Mouse (Mus musculus) liver, embryonic 14.5 days (tissue): ENCODE measurements around the gene Imp3. TPM values are rescaled to one million over a fixed set of nuclear protein-coding genes. Genes with fewer than 3 reads are reported as not detected.

Experiments
- ATAC-seq: fragments of 200-750 bp; cut with Nextera tagmentation; 2 replicates; pipeline ENCODE4 v1.8.0; 2017; ENCODE audit warnings: moderate number of reproducible peaks, mild to moderate bottlenecking, moderate library complexity; ENCODE audit not compliant: insufficient read depth
- DNase-seq, 3 experiments: peaks; one replicate each; pipeline ENCODE4 v3.0.0-alpha.2; 2012 to 2013; ENCODE audit warnings: low read depth in 3 of 3, low spot score in 3 of 3
- H3K27ac ChIP-seq: fragments of 300-500 bp; sonication (generic); 2 replicates; pipeline ENCODE4 v1.5.1; 2014; ENCODE audit warnings: moderate library complexity, mild to moderate bottlenecking, control low read depth, inconsistent platforms
- H3K27me3 ChIP-seq: fragments of 300-500 bp; sonication (generic); 2 replicates; pipeline ENCODE4 v1.6.1; 2014; ENCODE audit warnings: mild to moderate bottlenecking, low read length, moderate library complexity; ENCODE audit not compliant: control insufficient read depth, insufficient read depth
- H3K36me3 ChIP-seq: fragments of 300-500 bp; sonication (generic); replicated peaks from 2 replicates; pipeline ENCODE4 v1.6.1; 2014; ENCODE audit warnings: low read depth; ENCODE audit not compliant: control insufficient read depth, insufficient read depth
- H3K4me1 ChIP-seq, 2 experiments: fragments of 200-500 bp in 1 of 2; fragments of 300-500 bp in 1 of 2; sonication (generic) in 1 of 2; replicated peaks; 2 replicates each; pipeline ENCODE4 v1.6.1; 2012 to 2014; ENCODE audit warnings: antibody characterized with exemption in 1 of 2, inconsistent platforms in 1 of 2, low read length in 1 of 2; ENCODE audit not compliant: control insufficient read depth in 2 of 2, insufficient read depth in 2 of 2
- H3K4me2 ChIP-seq: fragments of 300-500 bp; sonication (generic); 2 replicates; pipeline ENCODE4 v1.6.1; 2014; ENCODE audit warnings: low read depth, mild to moderate bottlenecking, control low read depth, moderate library complexity
- H3K4me3 ChIP-seq, 2 experiments: fragments of 200-500 bp in 1 of 2; fragments of 300-500 bp in 1 of 2; sonication (generic) in 1 of 2; 2 replicates each; pipeline ENCODE4 v1.5.1; 2012 to 2014; ENCODE audit warnings: low read depth in 2 of 2, low read length in 2 of 2, mild to moderate bottlenecking in 2 of 2, control low read depth in 1 of 2, inconsistent platforms in 1 of 2, moderate library complexity in 1 of 2; ENCODE audit not compliant: insufficient read depth in 1 of 2
- H3K9ac ChIP-seq: fragments of 300-500 bp; sonication (generic); replicated peaks from 2 replicates; pipeline ENCODE4 v1.6.1; 2014; ENCODE audit warnings: mild to moderate bottlenecking, control low read depth, moderate library complexity
- H3K9me3 ChIP-seq: fragments of 300-500 bp; sonication (generic); 2 replicates; pipeline ENCODE4 v1.6.1; 2016; ENCODE audit warnings: low read length, mixed read lengths; ENCODE audit not compliant: control insufficient read depth
- CTCF ChIP-seq: IDR thresholded peaks from 2 replicates; pipeline ENCODE4 v1.5.1; 2016; ENCODE audit warnings: antibody characterized with exemption, low read depth, control low read depth
- EP300 ChIP-seq: IDR thresholded peaks from 2 replicates; pipeline ENCODE4 v1.6.1; 2016; ENCODE audit warnings: antibody characterized with exemption, low read depth
- WGBS: fragments of 180-500 bp; shearing (Covaris S2); extraction: QIAGEN DNeasy Blood & Tissue Kit; methylation state at CpG from one replicate; pipeline ENCODE4 v1.1.7; 2014; ENCODE audit not compliant: insufficient replicate concordance; 5-methylcytosine and 5-hydroxymethylcytosine counted together
- polyA plus RNA-seq, 2 experiments: library from polyadenylated mRNA; depleted of rRNA in 1 of 2; stranded (reverse) in 1 of 2; unstranded in 1 of 2; fragments of >200 nt; fragmentation: Nextera tagmentation in 1 of 2; extraction: Ambion mirVana in 1 of 2; gene quantifications; 2 replicates each; pipeline versions ENCODE4 v1.2.1 to v1.2.3; 2012 to 2014

Gene Imp3
- polyA plus RNA-seq, 2 experiments, result 49.0 to 69.2 TPM

DNA sequence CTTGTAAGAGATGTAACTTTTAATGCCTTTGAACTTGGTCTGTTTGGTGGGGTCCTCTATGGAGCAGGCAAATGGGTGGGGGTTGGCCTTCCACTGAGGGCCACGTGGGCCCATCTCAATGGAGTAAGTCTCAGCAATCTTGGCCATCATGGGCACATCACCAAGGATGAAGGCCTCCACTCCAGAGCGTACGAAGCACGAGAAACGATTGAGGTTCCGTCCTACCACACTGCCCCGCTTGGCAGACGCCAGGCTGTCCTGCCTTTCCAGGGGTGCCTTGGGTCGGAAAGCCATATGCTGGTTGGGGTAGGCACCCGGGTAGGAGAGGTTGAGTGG lies 11.3 kb upstream of the Imp3 start:
- Histone ChIP-seq H3K36me3 (no peaks in the 10 kb centered on the region), H3K4me3 (no peak overlapping the region), H3K4me2 (no peak overlapping the region), H3K27ac (no peak overlapping the region), H3K4me1 (peaks cover 0 to 4% of the 10 kb centered on the region in 2 experiments; a peak in 1 of 4 replicates), H3K9ac (no peak overlapping the region), H3K27me3 (no peaks in the 10 kb centered on the region; the same call in 1 of the 2 replicates), H3K9me3 (no peaks in the 10 kb centered on the region)
- no peak for TF ChIP-seq EP300
- WGBS, result 81% methylated on average over 10 of the region's 10 CpGs
- DNase-seq (no peak), ATAC-seq (no peak)

GRCm38 (mm10) chr9:56926387-56926786 lies 10.9 kb upstream of the Imp3 start:
- ATAC-seq, result no peak
- Histone ChIP-seq H3K27me3 (no peaks in the 10 kb centered on the region; the same call in 1 of the 2 replicates), H3K4me1 (peaks cover 0 to 4% of the 10 kb centered on the region in 2 experiments; a peak in 1 of 4 replicates), H3K4me2 (peak overlapping the region; percentile 85; the same call in 1 of the 2 replicates), H3K9ac (no peak overlapping the region), H3K4me3 (no peak overlapping the region), H3K27ac (no peak overlapping the region), H3K36me3 (no peaks in the 10 kb centered on the region), H3K9me3 (no peaks in the 10 kb centered on the region)
- TF ChIP-seq CTCF (no peak), EP300 (no peak)
- no peak for DNase-seq
- WGBS, result 70% methylated on average over 10 of the region's 10 CpGs

GRCm38 (mm10) chr9:56927191-56928012 lies 9.9 kb upstream of the Imp3 start:
- Histone ChIP-seq H3K27me3 (no peaks in the 10 kb centered on the region; the same call in 1 of the 2 replicates), H3K27ac (no peak overlapping the region), H3K9me3 (no peaks in the 10 kb centered on the region), H3K4me3 (peak overlapping the region; percentile 70 to 72), H3K9ac (peak overlapping the region; percentile 73), H3K4me1 (peaks cover 0 to 4% of the 10 kb centered on the region in 2 experiments; a peak in 1 of 4 replicates), H3K36me3 (no peaks in the 10 kb centered on the region), H3K4me2 (peak overlapping the region; percentile 85)
- ATAC-seq (no peak; the same call in 1 of the 2 replicates), DNase-seq (no peak)
- 3% methylated on average over 35 of the region's 35 CpGs for WGBS
- TF ChIP-seq CTCF, result no peak
- no peak for TF ChIP-seq EP300

DNA sequence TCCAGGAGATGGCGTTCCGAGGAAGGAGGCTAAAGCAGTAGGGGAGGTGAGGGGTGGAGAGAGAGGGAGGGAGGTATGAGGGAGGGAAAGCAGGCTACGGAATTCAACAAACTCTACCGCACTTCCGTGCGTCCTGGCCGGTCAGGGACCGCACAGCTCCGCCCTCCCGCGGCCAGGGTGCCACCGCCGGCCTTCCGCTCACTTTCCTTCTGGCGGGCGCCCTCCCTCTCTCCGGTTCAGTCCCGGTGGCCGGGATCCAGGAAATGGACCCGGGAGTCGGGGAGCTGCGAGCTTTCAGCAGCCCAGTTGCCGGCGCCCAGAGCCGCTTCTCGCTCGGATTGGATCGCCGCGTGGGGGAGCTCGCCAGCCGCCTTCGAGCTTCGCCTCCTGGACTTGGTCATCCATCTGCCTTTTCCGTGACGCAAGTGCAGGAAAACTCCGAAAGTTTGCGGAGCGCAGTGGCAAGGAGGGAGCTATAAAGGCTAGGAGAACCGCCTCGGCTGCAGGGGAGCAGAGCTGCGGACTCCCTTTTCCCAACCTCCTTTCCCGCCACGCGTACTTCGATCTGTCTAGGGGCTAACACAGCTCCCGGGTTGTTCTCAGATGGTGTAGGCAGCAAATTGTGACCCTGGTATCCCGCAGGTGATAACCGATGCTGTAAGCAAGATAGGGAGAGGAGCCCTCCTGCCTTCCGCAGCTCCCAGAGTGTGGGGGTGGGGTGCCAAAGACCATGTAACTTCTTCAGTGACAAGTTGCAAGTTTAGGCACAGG lies 9.0 kb upstream of the Imp3 start, which contains the start of gene Snx33:
Gene Snx33 (minus strand): TSS at position 331 of the 771 bp plus-strand sequence.
- TF ChIP-seq CTCF (peak; percentile 72), EP300 (no peak)
- peaks cover 0 to 4% of the 10 kb centered on the region in 2 experiments; a peak in 1 of 4 replicates for H3K4me1 ChIP-seq
- under 1% methylated on average over 50 of the region's 50 CpGs for WGBS
- no peaks in the 10 kb centered on the region for H3K36me3 ChIP-seq
- no peak within 1 kb of the TSS for H3K27ac ChIP-seq
- peak within 1 kb of the TSS; percentile 73 for H3K9ac ChIP-seq
- H3K9me3 ChIP-seq, result no peaks in the 10 kb centered on the region
- no peaks in the 10 kb centered on the region; the same call in 1 of the 2 replicates for H3K27me3 ChIP-seq
- ATAC-seq (peak; percentile 73), DNase-seq (peak; percentile 48 to 52 (median 50))
- H3K4me2 ChIP-seq, result peak within 1 kb of the TSS; percentile 85
- H3K4me3 ChIP-seq, result peak within 1 kb of the TSS; percentile 70 to 72

DNA sequence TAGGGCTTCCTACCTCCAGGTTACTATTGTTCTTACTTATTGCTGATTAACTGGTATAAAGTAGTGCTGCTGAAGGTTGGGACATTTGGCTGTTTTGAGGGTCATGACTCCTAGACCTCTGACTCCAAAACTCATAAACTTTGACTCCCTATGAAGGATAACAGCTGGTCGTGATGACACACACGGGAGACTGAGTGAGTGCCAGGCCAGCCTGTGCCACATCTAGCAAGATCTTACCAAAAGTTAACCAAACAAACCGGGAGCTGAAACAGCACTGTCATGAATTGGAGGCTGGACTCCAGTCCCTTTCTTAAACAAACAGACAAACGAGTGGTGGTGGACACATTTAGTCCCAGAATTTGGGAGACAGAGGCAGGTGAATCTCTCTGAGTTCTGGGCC lies 7.8 kb upstream of the Imp3 start:
- DNase-seq (no peak), ATAC-seq (no peak)
- Histone ChIP-seq H3K27me3 (no peaks in the 10 kb centered on the region; the same call in 1 of the 2 replicates), H3K4me3 (no peak overlapping the region), H3K9me3 (no peaks in the 10 kb centered on the region), H3K4me1 (peaks cover 0 to 2% of the 10 kb centered on the region in 2 experiments; a peak in 1 of 4 replicates), H3K9ac (no peak overlapping the region), H3K36me3 (no peaks in the 10 kb centered on the region), H3K4me2 (no peak overlapping the region), H3K27ac (no peak overlapping the region)
- 38% methylated on average over 4 of the region's 4 CpGs for WGBS
- TF ChIP-seq CTCF (no peak), EP300 (no peak)
